Mouse (Mus musculus): ENCODE results near the gene Utrn. TPM values are rescaled to one million over a fixed set of nuclear protein-coding genes. Genes with fewer than 3 reads are reported as not detected.

Utrn gene
- polyA plus RNA-seq, 1 experiment, result 104 TPM

DNA sequence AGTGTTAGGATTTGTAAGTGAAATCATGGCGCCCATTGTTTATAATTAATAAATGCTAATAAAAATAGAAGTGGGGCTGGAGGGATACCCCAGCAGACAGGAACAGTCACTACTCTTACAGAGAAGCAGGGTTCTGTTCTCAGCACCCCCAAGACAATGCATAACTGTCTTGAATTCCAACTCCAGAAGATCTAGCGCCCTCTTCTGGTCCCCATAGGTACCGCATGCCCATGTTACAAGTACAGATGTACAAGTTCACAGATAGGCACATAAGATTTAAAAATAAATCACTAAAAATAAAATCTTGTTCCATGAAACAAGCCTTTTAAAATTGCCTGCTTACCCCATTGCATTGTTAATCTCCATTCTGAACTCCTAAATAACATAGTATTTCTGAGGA is 168.6 kb downstream of the Utrn start:
- H3K4me1 ChIP-seq (ENCODE audit: control insufficient read depth, insufficient read depth, low read length), result peaks cover 17% of the 10 kb centered on the region
- H3K4me3 ChIP-seq (ENCODE audit: insufficient read depth, low read length), result no peak overlapping the region
- TF ChIP-seq CTCF (IDR thresholded peaks at IDR 0.05; ENCODE audit: borderline replicate concordance, insufficient read depth, low read length), result no peak
- no peak overlapping the region for H3K27ac ChIP-seq (ENCODE audit: insufficient read depth, low read length)

- peak overlapping the region; percentile 31; the same call in 1 of the 2 replicates for H3K27ac ChIP-seq (ENCODE audit: insufficient read depth, low read length)
- H3K4me1 ChIP-seq (ENCODE audit: control insufficient read depth, insufficient read depth, low read length), result peaks cover 11% of the 10 kb centered on the region
- no peak for TF ChIP-seq POLR2A (IDR thresholded peaks at IDR 0.05; ENCODE audit: low read depth, low read length)
- H3K4me3 ChIP-seq (ENCODE audit: insufficient read depth, low read length), result no peak overlapping the region
These were observed 171.3 kb downstream of the Utrn start for GRCm38 (mm10) chr10:12697902-12698301.

GRCm38 (mm10) chr10:12696704-12697103 is 172.5 kb downstream of the Utrn start:
- TF ChIP-seq CTCF (IDR thresholded peaks at IDR 0.05; ENCODE audit: borderline replicate concordance, insufficient read depth, low read length) (no peak), POLR2A (IDR thresholded peaks at IDR 0.05; ENCODE audit: low read depth, low read length) (no peak)
- peak overlapping the region; percentile 16; the same call in 1 of the 2 replicates for H3K27ac ChIP-seq (ENCODE audit: insufficient read depth, low read length)
- H3K4me3 ChIP-seq (ENCODE audit: insufficient read depth, low read length), result no peak overlapping the region
- H3K4me1 ChIP-seq (ENCODE audit: control insufficient read depth, insufficient read depth, low read length), result peaks cover 9% of the 10 kb centered on the region

- TF ChIP-seq POLR2A (IDR thresholded peaks at IDR 0.05; ENCODE audit: low read depth, low read length) (0 out of 2 replicates have a peak, but pooled peaks have one; percentile 18), CTCF (IDR thresholded peaks at IDR 0.05; ENCODE audit: borderline replicate concordance, insufficient read depth, low read length) (no peak)
- peak overlapping the region; percentile 68 for H3K27ac ChIP-seq (ENCODE audit: insufficient read depth, low read length)
- H3K4me1 ChIP-seq (ENCODE audit: control insufficient read depth, insufficient read depth, low read length), result peaks cover 9% of the 10 kb centered on the region
- no peak overlapping the region for H3K4me3 ChIP-seq (ENCODE audit: insufficient read depth, low read length)
These were observed 174.4 kb downstream of the Utrn start for GRCm38 (mm10) chr10:12694774-12695173.

DNA sequence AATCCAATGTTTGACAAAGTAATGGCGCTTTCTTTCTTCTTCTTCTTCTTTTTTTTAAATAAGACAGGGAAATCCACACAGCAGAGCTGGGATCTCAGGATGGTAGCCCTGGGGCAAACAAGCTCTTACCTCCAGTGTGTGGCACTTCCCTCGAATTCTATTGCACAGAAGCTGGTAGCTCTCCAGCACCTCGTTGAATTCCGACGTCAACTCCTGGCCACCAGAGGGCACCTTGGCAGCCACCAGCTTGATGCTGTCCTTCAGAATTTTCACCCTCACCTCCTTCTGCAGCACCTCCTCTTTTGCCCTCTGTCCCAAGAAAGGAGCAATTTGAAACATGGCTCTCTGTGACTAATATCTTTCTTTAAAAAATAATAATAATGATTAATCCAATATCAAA is 178.6 kb downstream of the Utrn start:
- no peak overlapping the region for H3K4me3 ChIP-seq (ENCODE audit: insufficient read depth, low read length)
- TF ChIP-seq POLR2A (IDR thresholded peaks at IDR 0.05; ENCODE audit: low read depth, low read length) (no peak), CTCF (IDR thresholded peaks at IDR 0.05; ENCODE audit: borderline replicate concordance, insufficient read depth, low read length) (peak; percentile 84)
- H3K4me1 ChIP-seq (ENCODE audit: control insufficient read depth, insufficient read depth, low read length), result peaks cover 5% of the 10 kb centered on the region; the same call in 1 of the 2 replicates
- H3K27ac ChIP-seq (ENCODE audit: insufficient read depth, low read length), result no peak overlapping the region

GRCm38 (mm10) chr10:12685683-12686082 is 183.5 kb downstream of the Utrn start:
- Histone ChIP-seq H3K4me1 (ENCODE audit: control insufficient read depth, insufficient read depth, low read length) (no peaks in the 10 kb centered on the region), H3K27ac (ENCODE audit: insufficient read depth, low read length) (no peak overlapping the region), H3K4me3 (ENCODE audit: insufficient read depth, low read length) (no peak overlapping the region)
- TF ChIP-seq POLR2A (IDR thresholded peaks at IDR 0.05; ENCODE audit: low read depth, low read length) (no peak), CTCF (IDR thresholded peaks at IDR 0.05; ENCODE audit: borderline replicate concordance, insufficient read depth, low read length) (no peak)

DNA sequence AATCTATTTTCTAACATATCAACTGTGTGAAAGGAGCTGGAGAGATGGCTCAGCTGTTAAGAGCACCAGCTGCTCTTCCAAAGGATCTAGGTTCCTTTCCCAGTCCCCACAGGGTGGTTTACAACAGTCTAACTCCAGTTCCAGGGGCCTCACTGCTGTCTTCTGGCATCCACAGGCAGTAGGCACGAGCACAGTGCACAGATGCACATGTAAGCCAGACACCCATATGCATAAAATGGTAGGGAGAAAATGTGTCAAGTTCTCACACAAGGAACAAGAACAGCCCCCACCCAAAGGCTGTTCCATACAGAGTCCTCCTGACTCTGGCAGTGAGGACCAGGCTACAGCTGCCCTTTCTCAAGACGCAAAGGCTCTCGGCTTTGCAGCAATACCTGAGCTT is 185.1 kb downstream of the Utrn start:
- no peak overlapping the region for H3K4me3 ChIP-seq (ENCODE audit: insufficient read depth, low read length)
- no peak overlapping the region for H3K27ac ChIP-seq (ENCODE audit: insufficient read depth, low read length)
- H3K4me1 ChIP-seq (ENCODE audit: control insufficient read depth, insufficient read depth, low read length), result no peaks in the 10 kb centered on the region
- no peak for TF ChIP-seq POLR2A (IDR thresholded peaks at IDR 0.05; ENCODE audit: low read depth, low read length)
- TF ChIP-seq CTCF (IDR thresholded peaks at IDR 0.05; ENCODE audit: borderline replicate concordance, insufficient read depth, low read length), result no peak

DNA sequence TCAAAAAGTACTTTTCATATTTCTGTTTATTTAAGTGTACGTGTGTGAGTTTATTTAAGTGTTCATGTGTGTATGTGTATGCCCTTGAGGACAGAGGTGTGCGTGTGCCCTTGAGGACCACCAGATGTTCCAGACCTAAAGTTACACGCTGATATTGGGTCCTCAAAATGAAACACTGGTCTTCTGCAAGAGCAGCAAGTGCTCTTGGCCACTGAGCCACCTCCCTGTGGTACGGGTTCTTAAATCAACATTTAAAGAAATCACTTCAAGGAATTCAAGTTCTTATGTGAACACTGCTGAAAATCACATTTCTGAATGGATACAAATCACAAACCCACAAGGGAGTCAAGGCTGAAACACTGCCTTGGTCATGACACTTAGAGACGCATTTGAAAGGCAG is 195.9 kb downstream of the Utrn start:
- H3K4me1 ChIP-seq (ENCODE audit: control insufficient read depth, insufficient read depth, low read length), result no peaks in the 10 kb centered on the region
- TF ChIP-seq POLR2A (IDR thresholded peaks at IDR 0.05; ENCODE audit: low read depth, low read length) (no peak), CTCF (IDR thresholded peaks at IDR 0.05; ENCODE audit: borderline replicate concordance, insufficient read depth, low read length) (no peak)
- H3K27ac ChIP-seq (ENCODE audit: insufficient read depth, low read length), result no peak overlapping the region
- no peak overlapping the region for H3K4me3 ChIP-seq (ENCODE audit: insufficient read depth, low read length)

- no peak overlapping the region for H3K27ac ChIP-seq (ENCODE audit: insufficient read depth, low read length)
These were observed 197.6 kb downstream of the Utrn start for GRCm38 (mm10) chr10:12671608-12672007.

GRCm38 (mm10) chr10:12662035-12662434 is 207.1 kb downstream of the Utrn start:
- no peaks in the 10 kb centered on the region for H3K4me1 ChIP-seq (ENCODE audit: control insufficient read depth, insufficient read depth, low read length)
- H3K4me3 ChIP-seq (ENCODE audit: insufficient read depth, low read length), result no peak overlapping the region
- H3K27ac ChIP-seq (ENCODE audit: insufficient read depth, low read length), result no peak overlapping the region
- TF ChIP-seq POLR2A (IDR thresholded peaks at IDR 0.05; ENCODE audit: low read depth, low read length) (no peak), CTCF (IDR thresholded peaks at IDR 0.05; ENCODE audit: borderline replicate concordance, insufficient read depth, low read length) (no peak)

More at GRCm38 (mm10) chr10:12671608-12672007, 197.6 kb downstream of the Utrn start:
- no peak for TF ChIP-seq POLR2A (IDR thresholded peaks at IDR 0.05; ENCODE audit: low read depth, low read length)
- no peak for TF ChIP-seq CTCF (IDR thresholded peaks at IDR 0.05; ENCODE audit: borderline replicate concordance, insufficient read depth, low read length)
- H3K4me3 ChIP-seq (ENCODE audit: insufficient read depth, low read length), result no peak overlapping the region
- no peaks in the 10 kb centered on the region for H3K4me1 ChIP-seq (ENCODE audit: control insufficient read depth, insufficient read depth, low read length)
